Mouse (Mus musculus): ENCODE data around the gene Sbk2.

Sbk2 gene

GRCm38 (mm10) chr7:4953815-4954445, 10.3 kb downstream of the Sbk2 start:
- DNase-seq (ENCODE audit: low read depth, low spot score), result no peak

GRCm38 (mm10) chr7:4950561-4951342, 13.5 kb downstream of the Sbk2 start:
- no peak for DNase-seq (ENCODE audit: low read depth, low spot score)

GRCm38 (mm10) chr7:4948386-4948785, 15.8 kb downstream of the Sbk2 start:
- no peak for DNase-seq (ENCODE audit: low read depth, low spot score)

GRCm38 (mm10) chr7:4947855-4948254, 16.4 kb downstream of the Sbk2 start:
- DNase-seq (ENCODE audit: low read depth, low spot score), result no peak

- DNase-seq (ENCODE audit: low read depth, low spot score), result peak; percentile 54
These were observed 20.9 kb downstream of the Sbk2 start for GRCm38 (mm10) chr7:4943223-4943815.

GRCm38 (mm10) chr7:4942673-4943072, 21.5 kb downstream of the Sbk2 start:
- DNase-seq (ENCODE audit: low read depth, low spot score), result no peak

GRCm38 (mm10) chr7:4940068-4940479, 24.1 kb downstream of the Sbk2 start:
- peak; percentile 67 for DNase-seq (ENCODE audit: low read depth, low spot score)

GRCm38 (mm10) chr7:4938456-4938855, 25.8 kb downstream of the Sbk2 start:
- peak; percentile 45 for DNase-seq (ENCODE audit: low read depth, low spot score)

- no peak for DNase-seq (ENCODE audit: low read depth, low spot score)
These were observed 26.8 kb downstream of the Sbk2 start for GRCm38 (mm10) chr7:4937392-4937791.

GRCm38 (mm10) chr7:4936832-4937231, 27.4 kb downstream of the Sbk2 start:
- DNase-seq (ENCODE audit: low read depth, low spot score), result no peak

GRCm38 (mm10) chr7:4934160-4934914, 29.9 kb downstream of the Sbk2 start:
- DNase-seq (ENCODE audit: low read depth, low spot score), result no peak

GRCm38 (mm10) chr7:4933103-4933502, 31.1 kb downstream of the Sbk2 start:
- DNase-seq (ENCODE audit: low read depth, low spot score), result no peak

- no peak for DNase-seq (ENCODE audit: low read depth, low spot score)
These were observed 35.9 kb downstream of the Sbk2 start for GRCm38 (mm10) chr7:4928323-4928722.

- no peak for DNase-seq (ENCODE audit: low read depth, low spot score)
These were observed 36.5 kb downstream of the Sbk2 start for GRCm38 (mm10) chr7:4927711-4928110.

- DNase-seq (ENCODE audit: low read depth, low spot score), result no peak
These were observed 37.4 kb downstream of the Sbk2 start for GRCm38 (mm10) chr7:4926849-4927248.

- DNase-seq (ENCODE audit: low read depth, low spot score), result no peak
These were observed 38.5 kb downstream of the Sbk2 start, which contains the start of gene Ssc5d for GRCm38 (mm10) chr7:4925441-4926381. Gene Ssc5d, plus strand, starts transcription at chr7:4925785.

GRCm38 (mm10) chr7:4924891-4925301, 39.3 kb downstream of the Sbk2 start:
- no peak for DNase-seq (ENCODE audit: low read depth, low spot score)

- no peak for DNase-seq (ENCODE audit: low read depth, low spot score)
These were observed 39.7 kb downstream of the Sbk2 start for GRCm38 (mm10) chr7:4924483-4924882.

- DNase-seq (ENCODE audit: low read depth, low spot score), result no peak
These were observed 40.4 kb downstream of the Sbk2 start for GRCm38 (mm10) chr7:4923586-4924364.

GRCm38 (mm10) chr7:4922931-4923565, 41.2 kb downstream of the Sbk2 start:
- no peak for DNase-seq (ENCODE audit: low read depth, low spot score)
